Mouse (Mus musculus): ENCODE measurements around the gene Lgals1. TPM values are rescaled to one million over a fixed set of nuclear protein-coding genes. Genes with fewer than 3 reads are reported as not detected.
A peak's percentile ranks its signal among the peaks of the same experiment; 100 is the strongest.

Lgals1 gene
- polyA plus RNA-seq, 1 experiment from 2014 or later, result 718 TPM

- ATAC-seq (replicated peaks; ENCODE audit: extremely low read depth, insufficient read depth, low FRiP score), result 0 out of 2 replicates have a peak, but pooled peaks have one; percentile 10
- 0 out of 2 replicates have a peak overlapping the region, but pooled peaks have one; percentile 0 for H3K4me3 ChIP-seq (ENCODE audit: low read length)
- peaks cover 8% of the 10 kb centered on the region; the same call in 1 of the 2 replicates for H3K36me3 ChIP-seq (ENCODE audit: control insufficient read depth, insufficient read depth)
- H3K27me3 ChIP-seq (ENCODE audit: control insufficient read depth, insufficient read depth, low read length), result no peaks in the 10 kb centered on the region
- no peaks in the 10 kb centered on the region for H3K9me3 ChIP-seq (replicated peaks; ENCODE audit: control insufficient read depth, low read length)
- peaks cover 17% of the 10 kb centered on the region for H3K4me1 ChIP-seq (ENCODE audit: control insufficient read depth, insufficient read depth, low read length)
- H3K27ac ChIP-seq (ENCODE audit: low read length), result no peak overlapping the region
- H3K4me2 ChIP-seq (ENCODE audit: low read depth, low read length), result peak overlapping the region; percentile 95
- no peak overlapping the region for H3K9ac ChIP-seq (ENCODE audit: low read length)
- WGBS, result 5% methylated on average over 8 of the region's 8 CpGs
Observed at GRCm38 (mm10) chr15:78915660-78916017, 10.9 kb upstream of the Lgals1 start.

GRCm38 (mm10) chr15:78916052-78916826 is 10.3 kb upstream of the Lgals1 start:
- no peaks in the 10 kb centered on the region for H3K9me3 ChIP-seq (replicated peaks; ENCODE audit: control insufficient read depth, low read length)
- WGBS, result 73% methylated on average over 12 of the region's 12 CpGs
- H3K4me2 ChIP-seq (ENCODE audit: low read depth, low read length), result peak overlapping the region; percentile 95
- no peaks in the 10 kb centered on the region for H3K27me3 ChIP-seq (ENCODE audit: control insufficient read depth, insufficient read depth, low read length)
- peaks cover 4% of the 10 kb centered on the region; the same call in 1 of the 2 replicates for H3K36me3 ChIP-seq (ENCODE audit: control insufficient read depth, insufficient read depth)
- H3K4me3 ChIP-seq (ENCODE audit: low read length), result 0 out of 2 replicates have a peak overlapping the region, but pooled peaks have one; percentile 0
- H3K4me1 ChIP-seq (ENCODE audit: control insufficient read depth, insufficient read depth, low read length), result peaks cover 17% of the 10 kb centered on the region
- ATAC-seq (replicated peaks; ENCODE audit: extremely low read depth, insufficient read depth, low FRiP score), result no peak
- H3K9ac ChIP-seq (ENCODE audit: low read length), result no peak overlapping the region
- no peak overlapping the region for H3K27ac ChIP-seq (ENCODE audit: low read length)

- 90% methylated on average over 23 of the region's 23 CpGs for WGBS
- no peaks in the 10 kb centered on the region for H3K9me3 ChIP-seq (replicated peaks; ENCODE audit: control insufficient read depth, low read length)
- H3K27me3 ChIP-seq (ENCODE audit: control insufficient read depth, insufficient read depth, low read length), result no peaks in the 10 kb centered on the region
- peaks cover 17% of the 10 kb centered on the region for H3K4me1 ChIP-seq (ENCODE audit: control insufficient read depth, insufficient read depth, low read length)
- no peak overlapping the region for H3K4me3 ChIP-seq (ENCODE audit: low read length)
- H3K4me2 ChIP-seq (ENCODE audit: low read depth, low read length), result no peak overlapping the region
- no peak overlapping the region for H3K27ac ChIP-seq (ENCODE audit: low read length)
- ATAC-seq (replicated peaks; ENCODE audit: extremely low read depth, insufficient read depth, low FRiP score), result no peak
- no peak overlapping the region for H3K9ac ChIP-seq (ENCODE audit: low read length)
- peaks cover 3% of the 10 kb centered on the region; the same call in 1 of the 2 replicates for H3K36me3 ChIP-seq (ENCODE audit: control insufficient read depth, insufficient read depth)
Observed at GRCm38 (mm10) chr15:78918126-78918525, 8.4 kb upstream of the Lgals1 start.

- 60% methylated on average over 12 of the region's 12 CpGs for WGBS
- no peak overlapping the region for H3K9ac ChIP-seq (ENCODE audit: low read length)
- no peak for ATAC-seq (replicated peaks; ENCODE audit: extremely low read depth, insufficient read depth, low FRiP score)
- H3K27me3 ChIP-seq (ENCODE audit: control insufficient read depth, insufficient read depth, low read length), result no peaks in the 10 kb centered on the region
- H3K4me2 ChIP-seq (ENCODE audit: low read depth, low read length), result no peak overlapping the region
- H3K4me3 ChIP-seq (ENCODE audit: low read length), result no peak overlapping the region
- no peak overlapping the region for H3K27ac ChIP-seq (ENCODE audit: low read length)
- H3K9me3 ChIP-seq (replicated peaks; ENCODE audit: control insufficient read depth, low read length), result no peaks in the 10 kb centered on the region
- peaks cover 12% of the 10 kb centered on the region for H3K4me1 ChIP-seq (ENCODE audit: control insufficient read depth, insufficient read depth, low read length)
- peaks cover 3% of the 10 kb centered on the region; the same call in 1 of the 2 replicates for H3K36me3 ChIP-seq (ENCODE audit: control insufficient read depth, insufficient read depth)
Observed at GRCm38 (mm10) chr15:78919914-78920313, 6.6 kb upstream of the Lgals1 start.

- Histone ChIP-seq H3K4me2 (ENCODE audit: low read depth, low read length) (no peak overlapping the region), H3K27me3 (ENCODE audit: control insufficient read depth, insufficient read depth, low read length) (no peaks in the 10 kb centered on the region), H3K4me3 (ENCODE audit: low read length) (no peak overlapping the region), H3K4me1 (ENCODE audit: control insufficient read depth, insufficient read depth, low read length) (peaks cover 26% of the 10 kb centered on the region), H3K27ac (ENCODE audit: low read length) (no peak overlapping the region), H3K9ac (ENCODE audit: low read length) (no peak overlapping the region), H3K9me3 (replicated peaks; ENCODE audit: control insufficient read depth, low read length) (no peaks in the 10 kb centered on the region), H3K36me3 (ENCODE audit: control insufficient read depth, insufficient read depth) (peaks cover 3% of the 10 kb centered on the region; the same call in 1 of the 2 replicates)
- WGBS, result 75% methylated on average over 7 of the region's 7 CpGs
- ATAC-seq (replicated peaks; ENCODE audit: extremely low read depth, insufficient read depth, low FRiP score), result no peak
Observed at GRCm38 (mm10) chr15:78922700-78923099, 3.8 kb upstream of the Lgals1 start.

GRCm38 (mm10) chr15:78923585-78923984 is 2.9 kb upstream of the Lgals1 start:
- Histone ChIP-seq H3K9ac (ENCODE audit: low read length) (no peak overlapping the region), H3K4me1 (ENCODE audit: control insufficient read depth, insufficient read depth, low read length) (peaks cover 29% of the 10 kb centered on the region), H3K36me3 (ENCODE audit: control insufficient read depth, insufficient read depth) (peaks cover 3% of the 10 kb centered on the region; the same call in 1 of the 2 replicates), H3K4me2 (ENCODE audit: low read depth, low read length) (no peak overlapping the region), H3K27ac (ENCODE audit: low read length) (0 out of 2 replicates have a peak overlapping the region, but pooled peaks have one; percentile 6), H3K4me3 (ENCODE audit: low read length) (no peak overlapping the region), H3K9me3 (replicated peaks; ENCODE audit: control insufficient read depth, low read length) (no peaks in the 10 kb centered on the region), H3K27me3 (ENCODE audit: control insufficient read depth, insufficient read depth, low read length) (no peaks in the 10 kb centered on the region)
- ATAC-seq (replicated peaks; ENCODE audit: extremely low read depth, insufficient read depth, low FRiP score), result no peak
- WGBS, result 65% methylated on average over 6 of the region's 6 CpGs

- peak overlapping the region; percentile 99 for H3K27ac ChIP-seq (ENCODE audit: low read length)
- WGBS, result 26% methylated on average over 8 of the region's 8 CpGs
- peak overlapping the region; percentile 61; the same call in 1 of the 2 replicates for H3K9ac ChIP-seq (ENCODE audit: low read length)
- ATAC-seq (replicated peaks; ENCODE audit: extremely low read depth, insufficient read depth, low FRiP score), result no peak
- no peak overlapping the region for H3K4me2 ChIP-seq (ENCODE audit: low read depth, low read length)
- H3K27me3 ChIP-seq (ENCODE audit: control insufficient read depth, insufficient read depth, low read length), result no peaks in the 10 kb centered on the region
- peaks cover 30% of the 10 kb centered on the region for H3K4me1 ChIP-seq (ENCODE audit: control insufficient read depth, insufficient read depth, low read length)
- H3K4me3 ChIP-seq (ENCODE audit: low read length), result no peak overlapping the region
- H3K9me3 ChIP-seq (replicated peaks; ENCODE audit: control insufficient read depth, low read length), result no peaks in the 10 kb centered on the region
- H3K36me3 ChIP-seq (ENCODE audit: control insufficient read depth, insufficient read depth), result peaks cover 6% of the 10 kb centered on the region; the same call in 1 of the 2 replicates
Observed at GRCm38 (mm10) chr15:78925129-78925528, 1.4 kb upstream of the Lgals1 start.

GRCm38 (mm10) chr15:78927021-78927787 is 679 bp downstream of the Lgals1 start:
- WGBS, result 22% methylated on average over 15 of the region's 15 CpGs
- H3K9me3 ChIP-seq (replicated peaks; ENCODE audit: control insufficient read depth, low read length), result no peaks in the 10 kb centered on the region
- peak overlapping the region; percentile 96 for H3K4me2 ChIP-seq (ENCODE audit: low read depth, low read length)
- H3K4me1 ChIP-seq (ENCODE audit: control insufficient read depth, insufficient read depth, low read length), result peaks cover 34% of the 10 kb centered on the region
- peak overlapping the region; percentile 61 for H3K9ac ChIP-seq (ENCODE audit: low read length)
- peak overlapping the region; percentile 99 for H3K27ac ChIP-seq (ENCODE audit: low read length)
- ATAC-seq (replicated peaks; ENCODE audit: extremely low read depth, insufficient read depth, low FRiP score), result no peak
- peak overlapping the region; percentile 46 for H3K4me3 ChIP-seq (ENCODE audit: low read length)
- H3K36me3 ChIP-seq (ENCODE audit: control insufficient read depth, insufficient read depth), result peaks cover 8% of the 10 kb centered on the region; the same call in 1 of the 2 replicates
- no peaks in the 10 kb centered on the region for H3K27me3 ChIP-seq (ENCODE audit: control insufficient read depth, insufficient read depth, low read length)

All from heart, embryonic 16.5 days (tissue).